Mouse (Mus musculus): ENCODE results near the gene Lrrc49. TPM values are rescaled to one million over a fixed set of nuclear protein-coding genes. Genes with fewer than 3 reads are reported as not detected.

Gene Lrrc49
- polyA plus RNA-seq, 1 experiment, result 1.1 TPM

DNA sequence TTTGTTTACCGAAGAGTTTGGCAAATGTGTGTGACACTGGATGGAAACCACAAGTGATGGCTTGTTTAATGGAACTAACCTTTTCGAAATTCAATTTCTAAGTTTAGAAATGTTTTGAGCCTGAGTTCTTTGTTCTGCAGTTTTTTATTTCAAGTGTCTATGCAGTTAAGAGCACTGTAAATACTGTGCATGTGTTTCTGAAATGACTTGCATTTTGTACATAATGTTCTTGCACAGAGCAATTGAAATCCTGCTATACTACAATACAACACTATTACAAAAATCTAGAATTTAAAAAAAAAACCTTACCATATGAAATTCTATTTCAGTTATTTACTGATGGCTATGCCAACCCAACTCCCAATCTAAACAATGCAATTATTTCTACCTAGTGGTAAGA is 75.7 kb downstream of the Lrrc49 start:
- Histone ChIP-seq H3K4me3 (ENCODE audit: control insufficient read depth, insufficient read depth, low read length) (no peak overlapping the region), H3K36me3 (ENCODE audit: control insufficient read depth, insufficient read depth, low read length) (no peaks in the 10 kb centered on the region), H3K4me1 (replicated peaks; ENCODE audit: control insufficient read depth, insufficient read depth, low read length) (no peaks in the 10 kb centered on the region), H3K27me3 (ENCODE audit: control insufficient read depth, insufficient read depth, low read length) (no peaks in the 10 kb centered on the region), H3K27ac (ENCODE audit: control insufficient read depth, insufficient read depth, low read length) (no peak overlapping the region)
- no peak for DNase-seq
- TF ChIP-seq POLR2A (IDR thresholded peaks at IDR 0.05; ENCODE audit: control insufficient read depth, extremely low read depth, insufficient read depth, low read length, poor library complexity) (no peak), CTCF (IDR thresholded peaks at IDR 0.05; ENCODE audit: borderline replicate concordance, control insufficient read depth, extremely low read depth, insufficient read depth, low read length, poor library complexity) (no peak)
- whole genome bisulfite sequencing, result 44% methylated on average over 2 of the region's 2 CpGs

DNA sequence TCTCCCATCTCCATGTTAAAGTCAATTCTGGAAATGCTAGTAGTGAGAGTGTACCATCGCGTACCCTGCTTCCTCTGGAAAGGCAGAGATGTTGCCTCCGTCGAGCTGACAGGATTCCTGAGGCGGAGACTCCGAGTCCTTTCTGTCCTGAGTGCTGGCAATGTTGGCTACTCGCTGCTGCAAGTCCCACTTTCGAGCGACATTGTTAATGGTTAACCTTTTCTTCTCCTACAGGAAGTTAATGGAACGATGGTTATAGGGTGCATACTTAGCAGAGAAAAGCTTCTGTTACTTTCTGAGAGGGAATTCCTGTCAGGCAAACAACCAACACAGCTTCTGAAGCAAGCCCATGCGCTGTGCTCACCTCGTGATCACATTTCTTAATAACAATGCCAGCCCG is 77.8 kb downstream of the Lrrc49 start:
- H3K27me3 ChIP-seq (ENCODE audit: control insufficient read depth, insufficient read depth, low read length), result no peaks in the 10 kb centered on the region
- H3K4me1 ChIP-seq (replicated peaks; ENCODE audit: control insufficient read depth, insufficient read depth, low read length), result no peaks in the 10 kb centered on the region
- no peak for TF ChIP-seq POLR2A (IDR thresholded peaks at IDR 0.05; ENCODE audit: control insufficient read depth, extremely low read depth, insufficient read depth, low read length, poor library complexity)
- no peak for TF ChIP-seq CTCF (IDR thresholded peaks at IDR 0.05; ENCODE audit: borderline replicate concordance, control insufficient read depth, extremely low read depth, insufficient read depth, low read length, poor library complexity)
- H3K27ac ChIP-seq (ENCODE audit: control insufficient read depth, insufficient read depth, low read length), result no peak overlapping the region
- DNase-seq, result no peak
- 93% methylated on average over 13 of the region's 13 CpGs for WGBS
- H3K36me3 ChIP-seq (ENCODE audit: control insufficient read depth, insufficient read depth, low read length), result no peaks in the 10 kb centered on the region
- no peak overlapping the region for H3K4me3 ChIP-seq (ENCODE audit: control insufficient read depth, insufficient read depth, low read length)

DNA sequence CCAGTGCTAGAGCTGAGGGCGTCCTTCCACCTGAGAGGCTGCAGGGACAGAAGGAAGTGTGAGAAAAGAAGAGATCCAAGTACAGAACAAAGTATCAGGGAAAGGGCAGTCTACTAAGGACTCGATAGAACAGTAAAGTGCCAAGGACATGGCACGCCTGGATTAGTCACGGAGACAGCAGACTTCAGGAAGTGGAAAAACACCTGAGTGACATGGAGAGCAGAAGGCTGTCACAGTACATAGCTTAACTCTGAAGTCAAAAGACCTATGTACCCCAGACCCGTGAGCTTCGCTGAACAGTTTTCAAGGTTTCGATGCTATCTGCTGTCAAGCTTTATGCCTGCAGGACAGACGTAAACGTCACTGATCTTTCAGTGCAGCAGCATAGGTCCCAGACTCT is 79.1 kb downstream of the Lrrc49 start:
- no peak for DNase-seq
- Histone ChIP-seq H3K4me1 (replicated peaks; ENCODE audit: control insufficient read depth, insufficient read depth, low read length) (no peaks in the 10 kb centered on the region), H3K27me3 (ENCODE audit: control insufficient read depth, insufficient read depth, low read length) (no peaks in the 10 kb centered on the region), H3K27ac (ENCODE audit: control insufficient read depth, insufficient read depth, low read length) (no peak overlapping the region), H3K4me3 (ENCODE audit: control insufficient read depth, insufficient read depth, low read length) (no peak overlapping the region), H3K36me3 (ENCODE audit: control insufficient read depth, insufficient read depth, low read length) (no peaks in the 10 kb centered on the region)
- 96% methylated on average over 9 of the region's 9 CpGs for WGBS
- TF ChIP-seq POLR2A (IDR thresholded peaks at IDR 0.05; ENCODE audit: control insufficient read depth, extremely low read depth, insufficient read depth, low read length, poor library complexity) (no peak), CTCF (IDR thresholded peaks at IDR 0.05; ENCODE audit: borderline replicate concordance, control insufficient read depth, extremely low read depth, insufficient read depth, low read length, poor library complexity) (no peak)

DNA sequence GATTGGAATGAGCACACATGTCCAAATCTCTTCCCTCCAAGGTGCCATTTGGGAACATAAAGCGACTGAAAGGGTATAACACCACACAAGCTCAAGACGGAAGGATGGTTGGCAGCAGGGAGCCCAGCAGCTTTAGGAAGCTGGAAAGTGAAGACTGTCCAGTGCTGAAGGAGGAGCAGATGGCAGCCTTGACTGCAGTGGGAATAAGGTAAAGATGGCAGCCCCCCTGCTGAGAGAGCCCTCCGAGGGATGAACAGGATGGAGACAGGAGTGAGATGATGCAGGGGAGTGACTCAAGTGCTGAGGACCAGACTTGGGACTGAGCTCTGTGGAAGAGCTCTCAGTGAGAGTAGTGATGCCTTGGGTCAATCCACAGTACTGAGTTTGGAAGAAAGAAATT is 79.9 kb downstream of the Lrrc49 start:
- H3K27me3 ChIP-seq (ENCODE audit: control insufficient read depth, insufficient read depth, low read length), result no peaks in the 10 kb centered on the region
- 98% methylated on average over 3 of the region's 3 CpGs for WGBS
- no peak for DNase-seq
- H3K36me3 ChIP-seq (ENCODE audit: control insufficient read depth, insufficient read depth, low read length), result no peaks in the 10 kb centered on the region
- no peak overlapping the region for H3K4me3 ChIP-seq (ENCODE audit: control insufficient read depth, insufficient read depth, low read length)
- H3K27ac ChIP-seq (ENCODE audit: control insufficient read depth, insufficient read depth, low read length), result no peak overlapping the region
- TF ChIP-seq CTCF (IDR thresholded peaks at IDR 0.05; ENCODE audit: borderline replicate concordance, control insufficient read depth, extremely low read depth, insufficient read depth, low read length, poor library complexity), result no peak
- no peaks in the 10 kb centered on the region for H3K4me1 ChIP-seq (replicated peaks; ENCODE audit: control insufficient read depth, insufficient read depth, low read length)

DNA sequence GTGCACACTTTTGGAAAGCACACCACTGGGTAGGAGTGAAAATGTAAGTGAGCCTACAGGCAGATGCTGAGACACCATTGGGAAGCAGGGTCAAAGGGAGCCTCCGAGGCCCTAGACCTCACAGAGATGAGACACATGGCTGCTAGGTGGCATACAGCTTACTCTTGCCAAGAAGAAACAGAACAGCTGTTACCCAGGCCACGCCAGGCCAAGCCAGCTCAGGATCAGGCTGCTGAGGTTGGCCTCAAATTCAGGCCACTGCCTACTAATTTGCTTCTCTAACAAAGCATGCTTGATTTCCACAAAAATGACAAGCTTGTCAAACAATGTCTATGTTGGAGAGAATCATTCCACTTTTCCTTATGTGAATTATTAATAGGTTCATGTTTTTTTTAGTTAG is 83.0 kb downstream of the Lrrc49 start:
- 86% methylated on average over 2 of the region's 2 CpGs for WGBS
- TF ChIP-seq CTCF (IDR thresholded peaks at IDR 0.05; ENCODE audit: borderline replicate concordance, control insufficient read depth, extremely low read depth, insufficient read depth, low read length, poor library complexity) (no peak), POLR2A (IDR thresholded peaks at IDR 0.05; ENCODE audit: control insufficient read depth, extremely low read depth, insufficient read depth, low read length, poor library complexity) (no peak)
- no peak for DNase-seq
- H3K27ac ChIP-seq (ENCODE audit: control insufficient read depth, insufficient read depth, low read length), result no peak overlapping the region
- H3K36me3 ChIP-seq (ENCODE audit: control insufficient read depth, insufficient read depth, low read length), result no peaks in the 10 kb centered on the region
- no peaks in the 10 kb centered on the region for H3K4me1 ChIP-seq (replicated peaks; ENCODE audit: control insufficient read depth, insufficient read depth, low read length)
- H3K27me3 ChIP-seq (ENCODE audit: control insufficient read depth, insufficient read depth, low read length), result no peaks in the 10 kb centered on the region
- H3K4me3 ChIP-seq (ENCODE audit: control insufficient read depth, insufficient read depth, low read length), result no peak overlapping the region

DNA sequence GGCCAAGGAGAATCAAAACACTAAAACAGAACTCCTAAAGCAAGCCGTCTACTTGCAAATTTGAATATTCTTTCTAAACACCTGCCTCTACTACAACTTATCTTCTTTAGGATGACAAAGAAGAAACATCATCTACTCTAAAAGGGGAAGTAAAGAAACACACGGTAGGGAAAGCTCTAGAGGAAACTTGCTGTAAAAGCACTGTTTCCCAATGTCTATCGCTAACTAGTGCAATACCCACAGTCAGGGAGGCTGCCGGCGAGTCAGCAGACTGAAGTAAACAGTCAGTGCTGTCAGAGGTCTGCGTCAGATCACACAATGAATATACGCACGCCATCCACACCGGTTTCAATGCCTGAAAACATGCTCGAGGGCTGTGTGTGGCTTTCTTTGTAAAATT is 86.0 kb downstream of the Lrrc49 start:
- DNase-seq, result no peak
- Histone ChIP-seq H3K27me3 (ENCODE audit: control insufficient read depth, insufficient read depth, low read length) (no peaks in the 10 kb centered on the region), H3K27ac (ENCODE audit: control insufficient read depth, insufficient read depth, low read length) (no peak overlapping the region), H3K4me1 (replicated peaks; ENCODE audit: control insufficient read depth, insufficient read depth, low read length) (no peaks in the 10 kb centered on the region), H3K4me3 (ENCODE audit: control insufficient read depth, insufficient read depth, low read length) (no peak overlapping the region), H3K36me3 (ENCODE audit: control insufficient read depth, insufficient read depth, low read length) (no peaks in the 10 kb centered on the region)
- TF ChIP-seq CTCF (IDR thresholded peaks at IDR 0.05; ENCODE audit: borderline replicate concordance, control insufficient read depth, extremely low read depth, insufficient read depth, low read length, poor library complexity) (no peak), POLR2A (IDR thresholded peaks at IDR 0.05; ENCODE audit: control insufficient read depth, extremely low read depth, insufficient read depth, low read length, poor library complexity) (no peak)
- 74% methylated on average over 10 of the region's 10 CpGs for WGBS

DNA sequence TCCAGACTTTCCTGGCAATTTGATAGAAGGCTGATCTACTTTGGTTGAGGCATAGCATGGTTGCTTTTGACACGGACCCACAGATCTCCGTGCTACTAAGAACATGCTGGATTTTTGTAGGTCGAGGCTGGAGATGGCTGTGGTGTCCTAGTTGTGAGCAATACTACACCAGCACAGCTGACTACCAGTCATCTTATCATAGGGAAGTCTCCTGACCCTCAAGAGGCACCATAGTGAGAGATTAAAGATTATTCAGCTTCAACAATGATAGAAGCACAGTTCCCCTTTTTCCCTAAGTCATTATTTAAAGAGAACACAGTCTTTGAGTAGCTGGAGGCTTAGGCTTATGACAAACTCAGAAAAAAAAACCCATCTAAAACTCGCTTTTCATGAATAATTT is 87.7 kb downstream of the Lrrc49 start:
- DNase-seq, result no peak

More for the DNA sequence above, 87.7 kb downstream of the Lrrc49 start:
- Histone ChIP-seq H3K27me3 (ENCODE audit: control insufficient read depth, insufficient read depth, low read length) (no peaks in the 10 kb centered on the region), H3K36me3 (ENCODE audit: control insufficient read depth, insufficient read depth, low read length) (no peaks in the 10 kb centered on the region), H3K4me1 (replicated peaks; ENCODE audit: control insufficient read depth, insufficient read depth, low read length) (no peaks in the 10 kb centered on the region), H3K4me3 (ENCODE audit: control insufficient read depth, insufficient read depth, low read length) (no peak overlapping the region), H3K27ac (ENCODE audit: control insufficient read depth, insufficient read depth, low read length) (no peak overlapping the region)
- WGBS, result 82% methylated on average over 4 of the region's 4 CpGs
- TF ChIP-seq CTCF (IDR thresholded peaks at IDR 0.05; ENCODE audit: borderline replicate concordance, control insufficient read depth, extremely low read depth, insufficient read depth, low read length, poor library complexity) (no peak), POLR2A (IDR thresholded peaks at IDR 0.05; ENCODE audit: control insufficient read depth, extremely low read depth, insufficient read depth, low read length, poor library complexity) (no peak)

Data from thymus, adult 2 months (tissue).